Mouse (Mus musculus) mouse trophoblast stem cell (cell line): Measurements from ENCODE around the gene Ovol1.

Experiments
- in situ Hi-C, 2 experiments: fragments of 300-500 bp; cut with MseI, MboI; formaldehyde crosslinking; loops; 2 replicates in 1 of 2; 3 replicates in 1 of 2; pipeline ENCODE4 v1.15.1; 2025

Ovol1 gene

DNA sequence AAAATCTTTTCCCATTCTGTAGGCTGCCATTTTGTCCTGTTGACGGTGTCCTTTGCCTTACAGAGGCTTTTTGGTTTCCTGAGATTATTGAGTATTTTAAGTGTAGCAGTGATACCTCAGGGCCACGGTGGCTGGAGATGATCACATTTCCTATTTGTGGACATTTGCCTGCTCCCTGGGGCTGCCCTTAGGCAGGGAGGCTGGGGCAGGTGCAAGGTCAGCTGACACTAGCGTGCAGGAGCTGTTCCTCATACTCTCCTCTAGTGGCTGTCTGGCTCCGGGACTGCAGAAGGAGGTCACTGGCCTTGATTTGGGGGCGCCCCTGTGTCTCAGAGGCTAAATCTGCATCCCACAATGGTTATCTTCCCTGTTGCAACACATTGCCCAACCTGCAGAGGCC is 35.2 kb downstream of the Ovol1 start:
- in situ Hi-C loops: loop anchor here in 1 of 2 experiments (5.0 kb wide), 1 partner anchor 42 kb away; the partner anchor contains the start of gene Ap5b1

DNA sequence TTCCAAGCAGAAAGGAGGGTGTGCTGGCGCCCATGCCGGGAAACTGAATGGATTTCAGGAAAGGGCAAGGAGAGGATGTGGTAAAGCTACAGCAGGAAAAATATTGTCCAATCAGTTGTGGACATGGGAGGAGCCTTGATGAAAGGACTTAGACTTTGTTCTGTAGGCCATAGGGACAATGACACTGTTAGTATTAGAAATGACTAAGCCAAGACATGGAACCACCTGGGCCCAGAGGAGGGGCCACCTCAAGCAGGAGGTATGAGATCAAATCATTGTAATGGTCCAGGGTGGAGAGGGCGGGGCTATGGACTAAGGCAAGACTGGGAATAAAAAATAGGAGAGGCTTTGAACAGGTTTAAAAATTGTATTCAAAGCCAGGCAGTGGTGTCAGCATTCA is 41.7 kb downstream of the Ovol1 start:
- in situ Hi-C loops: no loop called here

DNA sequence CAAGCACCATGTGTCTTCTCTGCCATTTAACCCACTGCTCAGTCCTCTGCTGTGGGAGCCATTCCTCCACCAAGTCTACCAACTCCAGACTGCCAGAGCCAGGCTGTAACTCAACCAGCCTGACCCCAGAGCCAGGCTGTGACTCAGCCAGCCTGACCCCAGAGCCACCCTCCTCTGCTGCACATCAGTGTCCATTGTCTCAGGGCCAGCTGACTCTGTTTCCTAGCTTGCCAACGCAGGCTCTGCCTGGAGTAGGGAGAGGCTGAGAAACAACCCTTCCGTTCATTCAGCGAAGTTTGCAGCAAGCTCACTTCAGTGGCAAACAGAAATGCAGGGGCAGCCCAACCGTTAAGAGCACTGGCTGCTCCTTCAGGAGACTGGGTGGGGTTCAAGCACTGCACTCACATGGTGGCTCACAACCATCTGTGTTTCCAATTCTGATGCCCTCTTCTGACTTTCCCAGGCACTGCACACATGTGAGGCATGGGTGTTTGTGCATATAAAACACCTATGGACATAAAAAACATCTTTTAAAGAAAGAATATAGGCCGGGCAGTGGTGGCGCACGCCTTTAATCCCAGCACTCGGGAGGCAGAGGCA is 43.4 kb downstream of the Ovol1 start:
- in situ Hi-C loops: no loop called here

DNA sequence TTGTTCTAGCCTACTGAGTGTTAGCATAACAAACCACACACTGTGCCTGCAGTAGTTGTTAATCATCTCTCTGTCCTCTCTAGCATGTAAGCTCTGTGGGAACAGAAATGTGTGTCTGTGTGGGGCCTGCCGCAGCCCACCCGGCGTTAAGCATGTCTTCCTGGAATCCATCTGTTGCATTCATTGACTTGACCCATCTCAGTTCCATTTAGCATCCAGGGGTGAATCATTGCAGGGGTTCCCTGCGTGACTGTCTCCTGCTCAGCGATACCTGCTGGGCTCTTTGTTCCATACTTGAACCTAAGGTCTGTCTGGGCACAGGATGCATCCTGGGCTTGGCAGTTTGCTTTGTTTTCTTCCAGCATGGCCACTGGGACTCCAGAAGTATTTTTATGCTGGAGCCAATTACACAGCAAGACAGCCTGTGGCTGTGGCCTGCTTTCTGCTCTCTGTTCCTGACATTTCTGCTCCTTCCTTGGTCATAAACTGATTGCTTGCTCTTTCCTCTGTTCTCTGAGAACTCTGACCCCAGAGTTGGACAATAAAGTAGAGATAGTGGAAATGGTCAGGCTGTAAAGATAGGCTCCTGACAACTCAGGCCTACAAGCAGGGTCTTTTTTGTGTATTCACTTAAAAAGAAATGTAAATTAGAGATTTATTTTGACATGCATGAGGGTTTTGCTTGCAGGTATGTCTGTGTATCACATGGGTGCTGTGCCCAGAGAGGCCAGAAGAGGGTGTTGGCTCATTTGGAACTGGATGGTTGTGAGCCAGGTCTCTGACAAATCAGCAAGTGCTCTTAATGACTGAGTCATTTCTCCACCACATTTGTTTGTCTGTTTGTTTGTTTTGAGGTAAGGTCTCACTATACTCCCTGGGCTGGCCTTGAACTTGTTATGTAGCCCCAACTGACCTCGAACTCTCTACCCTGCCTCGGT is 44.3 kb downstream of the Ovol1 start:
- in situ Hi-C loops: no loop called here

DNA sequence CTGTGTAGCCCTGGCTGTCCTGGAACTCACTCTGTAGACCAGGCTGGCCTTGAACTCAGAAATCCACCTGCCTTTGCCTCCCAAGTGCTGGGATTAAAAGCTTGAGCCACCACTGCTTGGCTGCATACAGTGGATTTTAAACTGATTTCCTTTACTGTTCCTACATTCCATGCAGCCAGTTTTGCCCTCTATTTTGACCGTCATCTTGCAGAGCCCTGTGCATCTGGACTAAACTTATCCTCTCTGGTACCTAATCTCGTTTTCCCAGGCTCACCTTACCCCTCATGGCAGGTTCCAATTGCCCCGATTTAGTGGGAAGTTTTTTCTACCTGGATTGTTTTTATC is 47.5 kb downstream of the Ovol1 start:
- in situ Hi-C loops: no loop called here

DNA sequence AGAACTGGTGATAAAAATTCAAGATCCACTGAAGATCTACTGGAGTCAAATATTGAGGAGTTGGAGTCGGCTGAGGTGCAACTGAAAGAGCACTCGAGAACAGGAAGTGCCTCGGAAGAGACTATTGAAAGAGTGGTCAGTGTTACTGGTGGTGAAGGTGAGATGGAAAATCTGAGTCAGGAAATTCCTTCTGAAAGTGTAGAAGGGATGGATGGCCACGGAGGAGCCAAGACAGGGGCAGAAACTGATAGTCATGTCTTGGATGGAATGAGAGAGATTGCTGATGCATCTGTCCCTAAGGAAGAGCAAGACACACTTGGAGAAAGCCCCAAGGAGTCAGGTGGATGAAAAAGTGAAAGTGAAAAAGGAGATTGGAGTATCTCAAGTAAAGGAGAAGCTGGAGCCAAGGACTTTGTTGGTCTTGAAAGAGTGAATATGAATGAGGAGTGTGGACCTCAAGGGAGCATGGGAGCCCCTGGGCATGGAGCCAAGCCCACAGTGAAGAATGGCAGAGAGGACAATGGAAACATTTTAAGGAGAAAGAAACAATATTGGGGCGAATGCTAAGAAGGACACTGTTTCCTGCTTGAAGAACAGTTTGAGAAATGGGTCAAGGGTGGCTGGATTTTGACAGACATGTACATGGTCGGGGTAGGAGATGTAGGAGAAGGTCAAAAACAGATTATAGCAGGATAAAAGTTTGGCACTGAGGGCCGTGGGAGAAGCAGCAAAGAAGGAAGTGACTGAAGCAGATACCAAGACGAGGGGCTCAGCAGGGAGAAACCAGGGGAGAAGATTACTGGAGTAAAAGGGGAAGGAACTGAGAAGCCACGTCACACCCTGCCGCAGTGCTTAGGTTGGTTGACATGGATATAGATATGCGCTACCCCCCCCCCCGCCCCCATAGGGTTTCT is 48.1 kb downstream of the Ovol1 start:
- in situ Hi-C loops: no loop called here

DNA sequence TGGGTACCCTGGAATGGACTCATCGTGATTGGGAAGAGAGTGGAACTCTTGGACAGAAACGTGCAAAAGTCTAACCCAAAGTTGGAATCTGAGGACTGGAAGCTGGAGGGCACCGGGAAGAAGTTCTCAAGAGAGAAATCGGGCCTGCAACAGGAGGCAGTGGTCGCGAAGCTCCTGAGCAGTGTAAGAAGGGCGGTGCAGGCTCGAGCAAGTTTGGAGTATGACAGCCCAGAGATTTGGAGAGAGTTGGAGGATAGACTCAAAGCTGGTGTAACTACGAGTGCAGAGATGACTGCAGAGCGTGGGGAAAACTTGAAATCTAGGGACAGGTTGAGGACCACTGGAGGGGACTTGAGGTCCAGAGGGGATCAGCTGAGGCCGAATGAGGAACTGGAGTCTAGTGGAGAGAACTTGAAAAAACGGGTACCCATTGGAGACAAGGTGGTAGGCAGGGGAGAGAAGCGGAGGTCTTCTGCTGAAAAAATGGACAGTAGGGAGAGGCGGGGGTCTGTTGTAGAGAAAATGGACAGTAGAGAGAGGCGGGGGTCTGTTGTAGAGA is 49.3 kb downstream of the Ovol1 start:
- in situ Hi-C loops: no loop called here

DNA sequence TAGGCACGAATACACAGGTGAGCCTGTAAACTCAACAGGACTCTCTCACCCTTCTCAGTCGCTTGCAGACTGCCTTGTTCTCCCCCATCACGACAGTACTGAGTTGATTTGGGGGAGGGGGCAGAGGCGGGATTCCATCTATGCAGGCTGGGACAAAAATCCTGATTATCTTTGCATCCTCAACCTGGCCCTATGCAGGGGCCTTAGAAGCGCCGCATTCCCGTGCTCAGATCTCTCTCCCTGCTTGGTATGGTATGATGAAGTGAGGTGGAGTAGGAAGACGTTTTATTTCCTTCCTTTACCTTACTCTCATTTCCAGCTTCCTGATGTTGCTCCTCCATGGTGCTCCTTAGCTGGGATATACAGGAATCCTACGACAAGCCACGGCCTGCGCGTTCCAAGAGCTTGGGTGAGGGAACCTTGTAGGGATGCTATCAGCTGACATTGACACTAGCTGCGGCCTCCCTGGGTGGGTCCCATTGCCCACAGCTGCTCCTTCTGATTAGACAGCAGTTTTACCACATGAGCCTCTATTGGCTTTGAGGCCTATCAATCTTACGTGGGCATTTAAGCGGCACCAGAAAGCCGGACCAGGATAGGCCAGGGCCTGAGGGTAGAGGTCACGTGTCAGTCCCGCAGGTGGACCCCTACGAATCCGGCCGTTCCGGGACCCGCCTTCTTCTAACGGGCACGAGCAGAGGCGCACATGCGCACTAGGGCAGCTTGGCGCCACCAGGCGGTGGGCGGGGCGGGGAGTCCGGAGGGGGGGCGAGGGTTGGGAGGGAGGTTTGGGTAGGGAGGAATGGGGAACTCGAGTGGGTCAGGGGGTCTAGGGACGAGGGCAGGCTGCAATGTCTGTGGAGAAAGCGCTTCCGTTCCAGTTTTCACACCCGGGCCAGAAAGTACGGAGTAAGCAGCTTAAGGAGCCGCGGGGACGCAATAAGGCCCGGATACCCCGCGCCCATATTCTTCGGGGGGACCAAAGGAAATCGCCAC is 50.1 kb downstream of the Ovol1 start, which contains the start of gene Snx32:
Gene Snx32, minus strand, starts transcription at position 508 of the 996 bp plus-strand sequence.
- in situ Hi-C loops: no loop called here

DNA sequence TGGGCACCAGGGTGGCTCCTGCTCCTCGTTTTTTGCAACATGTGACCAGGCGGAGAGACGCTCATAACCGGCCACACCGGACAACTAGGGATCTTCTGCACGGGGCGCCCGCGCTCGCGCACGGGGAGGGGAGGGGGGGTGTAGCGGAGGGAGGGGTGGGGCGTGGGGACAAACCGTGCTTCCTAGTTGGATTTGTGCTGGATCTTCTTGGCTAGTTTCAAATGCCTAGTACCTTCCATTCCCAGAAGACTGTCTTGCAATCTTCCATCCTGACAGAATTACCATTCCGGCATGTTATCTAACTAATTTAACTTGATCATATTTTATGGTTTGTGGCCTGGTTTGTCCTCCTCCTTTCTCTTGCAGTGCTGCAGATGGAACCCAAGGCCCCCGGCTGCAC is 56.8 kb downstream of the Ovol1 start, which contains the start of gene 1700020D05Rik:
Gene 1700020D05Rik, minus strand, starts transcription at position 101 of the 400 bp plus-strand sequence.
- in situ Hi-C loops: no loop called here

DNA sequence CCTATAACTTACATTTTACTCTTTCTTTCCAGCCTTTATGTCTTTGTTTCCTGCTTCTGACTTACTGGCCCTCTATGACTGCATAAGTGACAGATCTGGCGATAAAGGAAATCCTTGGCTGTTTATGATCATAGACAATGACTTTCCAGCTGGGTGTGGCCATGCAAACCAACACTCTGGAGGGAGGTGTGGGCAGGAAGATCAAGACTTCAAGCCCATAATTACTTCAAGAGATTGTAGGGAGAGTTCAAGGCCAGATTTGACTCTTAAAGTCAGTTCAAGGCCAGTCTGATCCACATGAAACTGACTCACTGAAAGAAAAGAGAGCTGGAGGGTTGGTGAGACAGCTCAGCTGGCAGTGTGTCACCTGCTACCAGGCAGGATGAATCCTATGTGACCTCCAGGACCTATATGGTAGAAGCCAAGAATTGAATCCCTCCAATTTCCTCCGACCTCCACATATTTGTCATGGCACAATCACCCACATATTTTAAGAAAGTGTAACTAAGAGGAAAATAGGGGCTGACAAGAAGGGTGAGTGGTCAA is 60.0 kb downstream of the Ovol1 start:
- in situ Hi-C loops: no loop called here
